Mouse (Mus musculus) ovary, postnatal 10 days (tissue): ENCODE results near the gene Ccr9.
"Not testable (repeated sequence)": the region's sequence is repeated elsewhere in the genome, so short reads cannot be mapped to it uniquely, and the experiment has no call there.

Experiments
- DNase-seq: peaks from one replicate; pipeline ENCODE4 v3.0.0; 2022; ENCODE audit warnings: low spot score

Gene Ccr9

GRCm38 (mm10) chr9:123678327-123679105 lies at the start of gene Ccr9, which contains the start of gene Slc6a20a:
Ccr9 (plus strand) TSS chr9:123678439.
Slc6a20a (minus strand) TSS chr9:123678885.
- no peak for DNase-seq

- DNase-seq = no peak
Measured at GRCm38 (mm10) chr9:123631666-123632065, 46.6 kb upstream of the Ccr9 start.

DNA sequence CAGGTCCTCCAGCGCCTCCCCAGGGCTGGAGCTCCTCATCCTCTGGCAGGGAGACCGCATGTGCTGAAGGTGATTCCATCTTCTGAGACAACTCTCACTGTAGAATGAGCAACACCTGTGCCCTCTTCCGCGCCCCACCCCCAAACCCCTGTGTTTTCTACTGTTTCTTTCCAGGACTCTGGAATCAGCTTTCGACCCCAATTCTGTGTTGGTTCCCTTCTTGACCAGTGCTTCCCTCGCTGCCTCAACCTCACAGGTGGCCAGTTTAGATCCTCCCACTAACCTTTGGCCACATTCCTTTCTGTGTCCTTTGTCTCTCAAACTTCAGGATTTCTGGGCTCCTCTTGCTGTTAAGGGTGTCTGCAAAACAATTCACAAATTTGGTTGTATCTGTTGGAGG lies 46.0 kb upstream of the Ccr9 start, which contains the start of gene Slc6a20b:
Gene Slc6a20b, minus strand, starts transcription at position 285 of the 400 bp plus-strand sequence.
- DNase-seq = no peak

DNA sequence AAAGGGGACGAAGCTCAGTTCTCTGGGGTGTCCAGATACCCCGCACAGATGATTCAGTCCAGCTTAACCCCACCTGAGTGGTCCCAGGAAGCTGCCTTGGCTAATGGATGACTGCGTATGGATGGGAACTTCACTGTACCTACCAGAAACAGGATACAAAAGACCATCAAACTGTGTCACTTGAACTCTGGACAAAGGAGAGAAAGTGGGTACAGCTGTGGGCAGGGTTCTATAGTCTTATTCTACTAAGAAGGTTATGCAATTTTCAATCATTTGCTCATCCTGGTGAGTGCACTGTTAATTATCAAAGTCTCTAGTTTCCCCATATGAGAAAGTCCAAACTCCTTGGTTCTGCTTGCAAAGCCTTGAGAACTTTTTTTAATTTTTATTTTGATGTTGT lies 45.2 kb upstream of the Ccr9 start:
- DNase-seq = no peak

GRCm38 (mm10) chr9:123636771-123637170 lies 41.5 kb upstream of the Ccr9 start:
- DNase-seq = no peak

- DNase-seq = no peak
Measured at GRCm38 (mm10) chr9:123638231-123638630, 40.0 kb upstream of the Ccr9 start.

DNA sequence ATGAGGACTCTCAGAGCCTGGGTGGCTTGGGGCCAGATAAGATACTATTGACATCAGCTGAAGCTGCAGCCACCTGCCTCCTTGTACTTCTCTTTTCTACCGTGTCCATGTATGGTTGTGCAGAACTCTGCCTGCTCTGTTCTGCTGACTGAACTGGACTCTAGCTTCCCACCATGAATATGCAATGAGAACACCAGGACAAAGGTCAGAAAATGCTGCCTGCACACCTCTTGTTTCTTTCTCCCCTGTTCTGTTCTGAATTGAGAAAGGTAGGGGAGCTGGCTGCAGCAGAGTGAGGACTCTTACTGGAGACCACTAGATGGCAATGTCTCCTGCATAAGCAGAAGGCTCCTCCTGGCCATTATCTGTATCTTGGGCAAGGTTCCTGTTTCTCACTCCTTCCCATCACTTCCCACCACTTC lies 39.6 kb upstream of the Ccr9 start:
- DNase-seq = no peak

DNA sequence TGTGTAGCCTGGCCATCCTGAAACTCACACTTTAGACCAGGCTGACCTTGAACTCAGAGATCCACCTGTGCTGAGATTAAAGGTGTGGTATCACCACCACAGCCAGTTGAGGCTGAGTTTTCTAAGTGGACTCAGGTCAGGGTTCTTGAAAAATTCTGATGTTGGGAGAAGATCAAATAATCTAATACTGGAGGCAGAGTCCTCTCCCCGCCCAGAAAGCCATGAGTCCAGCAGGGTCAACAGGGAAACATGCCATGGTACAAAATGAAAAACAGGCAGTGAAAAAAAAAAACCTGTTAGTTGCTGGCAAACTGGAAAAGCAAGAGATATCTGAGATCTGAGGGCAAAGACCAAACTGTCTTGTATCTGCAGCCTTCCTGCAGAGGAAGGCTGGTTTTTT lies 38.1 kb upstream of the Ccr9 start:
- DNase-seq = no peak

- DNase-seq = no peak
Measured at GRCm38 (mm10) chr9:123649785-123650511, 28.3 kb upstream of the Ccr9 start.

- DNase-seq = no peak
Measured at GRCm38 (mm10) chr9:123651369-123651768, 26.9 kb upstream of the Ccr9 start.

DNA sequence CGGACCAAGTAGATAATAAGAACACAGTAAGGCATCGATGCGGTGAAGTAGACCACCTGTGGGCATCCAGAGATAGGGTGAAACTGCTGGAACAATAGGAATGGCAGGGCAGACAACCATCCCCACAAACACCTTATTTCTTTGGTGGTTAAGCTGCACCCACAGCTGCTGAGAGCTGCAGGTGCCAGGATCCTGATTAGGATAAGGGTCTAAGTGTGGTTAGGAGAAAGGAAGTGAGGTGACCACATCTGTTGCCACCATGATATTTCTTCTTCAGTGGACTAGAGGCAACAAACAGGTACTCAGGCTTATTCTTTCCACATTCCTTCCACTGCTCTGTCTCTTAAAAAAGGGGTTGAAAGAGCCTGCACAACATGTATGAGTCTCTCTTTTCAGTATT lies 20.8 kb upstream of the Ccr9 start:
- DNase-seq = no peak

GRCm38 (mm10) chr9:123658981-123659380 lies 19.3 kb upstream of the Ccr9 start:
- no peak for DNase-seq

- not testable (repeated sequence) for DNase-seq
Measured at GRCm38 (mm10) chr9:123659986-123660676, 18.1 kb upstream of the Ccr9 start.

DNA sequence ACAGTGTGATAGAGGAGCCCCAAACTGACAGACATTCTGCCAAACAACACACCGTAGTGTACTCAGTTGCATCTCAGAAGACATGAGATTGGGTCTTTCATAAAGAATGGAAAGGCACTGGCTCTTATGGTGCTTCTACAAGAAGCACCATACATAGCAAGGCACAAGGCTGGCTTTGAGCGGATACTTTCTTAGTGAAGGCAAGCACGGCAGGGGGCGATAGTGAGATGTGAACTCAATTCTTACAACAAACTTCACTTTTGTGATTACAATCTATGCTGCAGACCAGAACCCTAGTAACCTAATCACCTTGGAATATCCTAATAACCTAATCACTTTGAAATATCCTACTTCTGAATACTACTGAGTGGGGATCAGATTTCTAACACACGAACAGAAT lies 12.6 kb upstream of the Ccr9 start:
- no peak for DNase-seq

GRCm38 (mm10) chr9:123679198-123679597 lies 959 bp downstream of the Ccr9 start:
- DNase-seq = no peak

DNA sequence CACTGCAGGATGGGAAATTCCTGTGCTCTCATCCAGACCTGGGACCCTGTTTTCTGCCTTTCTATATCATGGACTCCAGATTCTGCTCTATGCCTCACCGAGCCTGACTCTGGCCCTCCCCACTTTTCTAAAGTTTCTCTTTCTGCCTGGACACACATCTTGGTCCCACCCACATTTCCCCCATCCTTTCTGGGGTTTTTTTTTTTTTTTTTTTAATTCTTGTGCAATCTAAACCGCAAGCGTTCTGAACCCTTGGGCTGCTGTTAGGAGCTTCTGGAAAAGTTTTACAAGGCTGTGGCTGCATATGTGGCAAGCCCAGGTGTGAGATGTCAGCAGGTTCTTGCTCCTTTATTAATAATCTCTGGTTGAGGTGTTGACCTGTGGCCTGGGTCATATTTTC lies 5.5 kb downstream of the Ccr9 start:
- no peak for DNase-seq

DNA sequence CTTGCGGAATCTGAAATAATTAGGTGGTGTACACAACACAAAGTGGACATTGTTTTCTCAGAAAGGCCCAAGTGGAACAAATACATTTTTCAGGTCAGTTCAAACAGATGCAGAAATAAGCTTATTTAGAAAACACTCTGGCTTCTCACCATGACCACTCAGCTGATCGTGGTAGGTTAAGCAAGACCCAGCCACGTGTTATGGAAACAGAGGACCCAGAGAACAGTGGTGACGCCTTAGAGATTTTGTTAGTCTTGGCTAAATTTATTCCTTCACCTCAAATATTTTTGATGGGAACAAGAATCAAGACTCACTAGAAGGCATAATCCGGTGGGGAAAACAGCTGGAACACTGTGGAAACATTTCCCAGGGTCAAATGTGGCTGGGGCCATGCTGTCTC lies 8.0 kb downstream of the Ccr9 start:
- no peak for DNase-seq

DNA sequence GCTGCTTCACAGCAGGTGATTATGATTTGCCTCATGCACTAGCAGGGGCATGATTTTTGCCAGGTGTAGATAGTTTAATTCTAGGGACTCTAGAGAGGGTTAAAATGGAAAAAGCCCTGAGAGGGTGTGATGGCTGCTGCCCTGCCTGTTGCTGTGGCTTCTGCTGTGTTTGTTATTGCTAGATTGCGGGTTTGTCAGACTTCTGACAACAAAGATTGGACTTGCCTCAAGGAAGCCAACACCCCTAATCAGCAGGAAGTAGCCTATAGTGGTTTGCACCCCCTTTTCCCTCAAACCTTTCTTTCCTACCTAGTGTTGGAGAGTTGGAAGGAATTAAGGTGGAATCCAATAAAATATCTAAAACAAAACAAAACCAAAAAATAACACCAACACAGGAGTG lies 10.0 kb downstream of the Ccr9 start:
- no peak for DNase-seq

DNA sequence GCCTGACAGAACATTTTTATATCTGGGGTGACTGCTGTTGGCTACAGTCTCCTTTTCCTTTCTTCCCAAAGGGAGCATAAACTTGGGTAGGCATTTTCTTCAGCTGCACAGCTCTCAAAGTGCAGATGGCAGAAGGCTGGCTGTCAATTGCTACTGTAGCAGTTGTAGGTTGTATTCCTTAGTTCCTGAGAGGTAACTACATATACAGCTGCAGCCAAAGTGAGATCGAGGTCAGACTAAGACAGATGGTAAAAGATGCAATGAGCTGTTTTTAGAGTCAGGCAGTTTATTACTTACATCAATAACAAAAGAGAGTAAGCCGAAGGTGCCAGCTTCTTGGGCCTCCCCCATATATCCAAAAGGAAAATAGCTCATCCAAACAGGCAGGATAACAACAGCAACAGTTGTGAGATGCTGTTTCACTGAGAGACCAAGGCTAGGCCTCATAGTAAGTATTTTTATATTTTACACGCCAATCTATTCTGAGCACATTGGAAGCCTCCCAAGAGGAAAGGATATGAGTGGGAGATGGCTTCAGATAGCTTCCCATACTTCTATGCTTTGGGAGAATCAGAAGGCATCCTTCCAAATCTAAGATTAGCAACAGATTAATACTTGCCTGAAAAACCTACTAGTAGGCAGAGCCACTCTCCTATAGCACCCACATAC lies 17.5 kb downstream of the Ccr9 start:
- no peak for DNase-seq

DNA sequence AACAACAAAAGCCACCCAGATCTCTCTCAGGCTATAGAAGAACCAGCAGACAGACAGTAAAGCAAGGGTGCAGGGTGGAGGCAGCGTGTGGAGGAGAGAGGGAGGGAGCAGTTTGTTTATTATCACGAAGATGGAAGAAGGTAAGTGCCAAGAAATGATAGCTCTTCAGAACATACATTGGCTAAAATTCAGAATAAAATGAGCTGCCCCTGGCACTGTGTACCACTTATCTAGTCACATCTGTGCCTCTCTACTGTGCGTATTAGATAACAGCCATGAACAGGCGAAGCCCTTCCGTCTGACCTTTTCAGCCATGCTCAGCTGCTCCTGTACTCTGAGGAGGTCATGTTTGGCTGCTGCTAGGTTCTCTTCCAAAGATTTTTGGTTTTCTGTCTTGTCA lies 23.6 kb downstream of the Ccr9 start:
- no peak for DNase-seq

DNA sequence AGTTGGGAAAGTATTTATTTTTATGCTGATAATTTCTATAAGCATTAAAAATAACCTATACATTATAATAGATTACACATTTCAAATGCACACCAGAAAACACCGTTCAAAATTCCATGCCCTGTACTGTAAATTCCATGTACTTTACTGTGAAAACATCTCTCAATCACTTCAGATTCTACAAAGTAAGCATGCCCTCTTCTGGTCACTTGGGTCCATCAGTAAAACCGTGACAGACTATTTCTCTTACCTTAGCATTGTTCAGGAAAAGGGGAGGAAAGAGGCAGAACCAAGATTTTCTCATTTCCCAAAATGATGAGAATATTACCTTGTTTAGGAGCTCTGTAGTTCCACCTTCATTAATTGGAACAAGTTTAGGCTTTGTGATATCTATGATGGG lies 31.0 kb downstream of the Ccr9 start:
- DNase-seq = no peak

- DNase-seq = no peak
Measured at GRCm38 (mm10) chr9:123713111-123713510, 34.9 kb downstream of the Ccr9 start.
